Mouse (Mus musculus): ENCODE results near the gene Hivep1. TPM values are rescaled to one million over a fixed set of nuclear protein-coding genes. Genes with fewer than 3 reads are reported as not detected.

The Hivep1 gene
- 5.7 TPM for polyA plus RNA-seq (2014; fragmentation: Illumina TruSeq; extraction: RNeasy Lipid Tissue Mini Kit (QIAGEN cat#74804); ENCODE audit: insufficient read depth, low read depth, low replicate concordance)

GRCm38 (mm10) chr13:42051961-42052695 is at the start of gene Hivep1:
TSS of gene Hivep1 (plus strand) at chr13:42052021.

Other genes starting within 250 kb of the Hivep1 start
- 3.5 TPM for gene Adtrp, start 204.3 kb upstream of the Hivep1 start, polyA plus RNA-seq (2014; fragmentation: Illumina TruSeq; extraction: RNeasy Lipid Tissue Mini Kit (QIAGEN cat#74804); ENCODE audit: insufficient read depth, low read depth, low replicate concordance)
- gene Edn1, start 249.5 kb downstream of the Hivep1 start, polyA plus RNA-seq (2014; fragmentation: Illumina TruSeq; extraction: RNeasy Lipid Tissue Mini Kit (QIAGEN cat#74804); ENCODE audit: insufficient read depth, low read depth, low replicate concordance): 16.3 TPM